Mouse (Mus musculus): ENCODE measurements around the gene Mink1.

GRCm38 (mm10) chr11:70585457-70585856, 22.8 kb downstream of the Mink1 start:
- TF ChIP-seq CTCF (IDR thresholded peaks at IDR 0.05; ENCODE audit: low read depth) (no peak), EP300 (IDR thresholded peaks at IDR 0.05; ENCODE audit: low read depth) (no peak)

All from heart, postnatal 0 days (tissue).